Mouse (Mus musculus): ENCODE measurements around the gene Asprv1.

Asprv1 gene

GRCm38 (mm10) chr6:86624074-86625030, 3.6 kb upstream of the Asprv1 start:
- no peak for DNase-seq

DNA sequence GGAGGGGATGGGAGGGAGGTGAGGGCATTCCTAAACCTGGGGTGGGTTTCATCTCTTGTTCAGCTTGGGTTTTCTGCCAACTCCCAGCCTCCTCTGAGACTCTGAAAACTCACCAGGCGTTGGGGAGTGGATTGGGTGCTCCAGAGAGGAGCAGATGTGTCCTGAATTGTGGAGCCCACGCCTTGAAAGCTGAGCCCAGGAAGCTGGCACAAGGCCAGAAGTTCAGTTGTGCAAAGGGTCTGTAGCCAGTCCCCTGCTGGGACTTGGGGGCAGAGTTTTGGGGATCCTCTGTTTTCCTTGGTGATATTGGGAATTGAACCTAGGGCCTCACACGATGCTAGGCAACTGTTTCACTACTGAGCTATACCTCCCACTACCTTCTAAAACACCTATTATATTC, 2.2 kb downstream of the Asprv1 start:
- DNase-seq = no peak

GRCm38 (mm10) chr6:86636495-86636894, 8.5 kb downstream of the Asprv1 start:
- no peak for DNase-seq

- DNase-seq = no peak
Measured at GRCm38 (mm10) chr6:86637171-86637835, 9.3 kb downstream of the Asprv1 start.

DNA sequence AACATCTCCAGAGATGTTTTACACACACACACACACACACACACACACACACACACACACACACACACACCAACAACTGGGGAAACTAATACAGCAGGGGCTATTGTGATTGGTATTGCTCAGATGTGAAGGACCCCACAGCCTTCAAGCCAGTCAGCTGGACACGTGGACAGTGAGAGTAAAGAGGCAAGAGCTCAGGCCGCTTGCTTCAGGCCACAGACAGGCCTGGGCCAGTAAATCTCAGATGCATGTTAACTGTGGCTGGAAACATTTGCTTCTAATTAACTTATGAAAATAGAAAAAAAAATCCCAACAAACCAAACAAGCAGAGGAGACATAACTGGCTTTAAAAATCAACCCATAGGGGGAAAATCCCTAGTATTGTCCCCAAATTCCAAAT, 9.9 kb downstream of the Asprv1 start:
- DNase-seq = no peak

DNA sequence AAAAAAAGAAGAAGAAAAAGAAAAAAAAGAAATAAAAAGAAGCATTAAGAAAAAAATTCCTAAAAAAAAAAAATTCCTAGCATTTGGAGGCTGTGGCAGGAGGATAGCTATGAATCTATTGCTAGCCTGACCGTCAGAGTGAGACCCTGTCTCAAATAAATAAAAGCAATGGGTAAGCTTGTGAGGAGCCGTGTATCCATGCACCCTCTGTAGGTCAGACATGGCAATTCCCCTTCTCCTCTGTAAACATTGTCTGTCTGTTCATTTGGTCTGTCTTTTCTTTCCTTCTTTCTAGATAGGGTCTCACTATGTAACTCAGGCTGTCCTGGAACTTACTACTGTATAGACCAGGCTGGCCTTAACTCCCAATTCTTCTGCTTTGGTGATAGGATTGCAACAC, 10.5 kb downstream of the Asprv1 start:
- DNase-seq = no peak

DNA sequence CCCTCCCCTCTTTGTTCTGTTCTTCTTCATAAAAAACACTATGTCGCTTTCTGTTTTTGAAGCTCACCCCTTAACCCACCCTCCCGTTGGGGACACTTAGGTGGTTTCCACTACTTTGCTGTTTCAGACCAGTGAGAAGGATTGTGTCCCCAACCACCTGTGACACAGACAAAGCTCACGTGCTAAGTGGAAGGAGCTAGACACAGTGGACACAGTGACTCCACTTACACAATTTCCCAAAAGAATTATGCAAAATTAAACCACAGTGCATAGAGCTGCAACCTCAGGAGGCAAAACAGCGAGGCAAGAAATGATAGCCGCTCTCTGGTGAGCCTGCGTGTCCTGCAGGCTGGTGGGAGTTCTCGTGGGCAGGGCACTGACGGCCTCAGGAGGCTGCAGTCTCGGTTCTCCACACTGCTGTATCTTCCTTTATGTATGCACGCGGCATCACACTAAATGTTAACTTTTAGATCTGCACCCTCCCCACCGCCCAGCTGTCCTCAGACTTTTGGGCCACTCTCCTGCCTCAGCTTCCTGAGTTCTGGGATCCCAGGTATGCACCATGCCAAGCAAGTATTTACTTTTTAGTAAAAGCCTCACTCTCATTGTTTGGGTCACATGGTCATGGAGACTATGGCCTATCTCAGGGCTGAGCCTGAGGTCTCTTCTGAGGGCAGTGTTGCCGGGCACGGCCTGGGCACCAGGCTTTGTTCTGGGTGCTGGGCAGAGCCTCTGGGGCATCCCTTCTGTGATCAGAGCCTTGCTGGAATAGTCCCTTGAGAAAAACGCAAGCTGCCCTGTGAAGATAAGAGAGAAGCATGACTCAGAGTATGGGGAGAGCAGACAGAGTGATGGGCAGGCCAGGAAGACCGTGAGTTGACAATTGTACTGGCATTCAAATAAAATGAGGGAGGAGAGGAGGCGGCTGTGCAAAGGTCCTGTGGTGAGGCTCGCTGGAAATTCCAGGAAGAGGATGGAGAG, 11.5 kb downstream of the Asprv1 start:
- DNase-seq = no peak

DNA sequence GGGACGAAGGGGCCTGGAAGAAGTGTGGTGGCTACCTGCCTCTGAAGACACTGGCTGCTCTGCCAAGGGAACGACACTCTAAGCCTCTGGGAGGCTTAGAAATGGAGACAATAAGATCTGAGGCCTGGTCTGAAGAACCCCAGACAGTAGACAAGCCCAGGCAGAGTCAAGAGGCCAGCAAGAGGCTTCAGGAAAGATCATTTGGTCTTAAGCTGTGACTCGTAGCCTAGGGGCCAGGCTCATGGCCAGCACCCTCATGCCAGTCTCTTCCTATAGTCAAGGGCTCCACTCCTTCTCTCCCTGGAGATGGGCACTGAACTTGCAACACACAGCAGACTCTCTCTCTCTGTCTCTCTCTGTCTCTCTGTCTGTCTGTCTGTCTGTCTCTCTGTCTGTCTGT, 12.2 kb downstream of the Asprv1 start:
- DNase-seq = no peak

DNA sequence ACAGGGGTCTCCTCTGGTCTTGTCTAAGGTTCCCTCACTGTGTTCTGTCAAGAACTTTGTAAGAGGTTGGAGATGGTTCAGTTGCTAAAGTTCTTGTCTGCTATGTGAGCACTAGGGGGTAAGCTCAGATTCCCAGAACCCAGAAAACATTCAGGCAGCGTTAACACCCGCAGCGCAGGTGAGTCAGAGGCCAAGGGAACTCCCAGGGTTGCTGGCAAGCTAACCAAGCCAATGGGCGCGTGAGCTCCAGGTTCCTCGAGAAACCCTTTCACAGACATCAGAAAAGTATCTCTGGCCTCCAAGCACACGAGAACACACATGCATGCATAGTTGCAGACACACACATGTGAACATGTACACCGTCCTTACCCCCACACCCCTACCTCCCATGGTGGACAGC, 12.8 kb downstream of the Asprv1 start:
- no peak for DNase-seq

- DNase-seq = no peak
Measured at GRCm38 (mm10) chr6:86641716-86642115, 13.8 kb downstream of the Asprv1 start.

DNA sequence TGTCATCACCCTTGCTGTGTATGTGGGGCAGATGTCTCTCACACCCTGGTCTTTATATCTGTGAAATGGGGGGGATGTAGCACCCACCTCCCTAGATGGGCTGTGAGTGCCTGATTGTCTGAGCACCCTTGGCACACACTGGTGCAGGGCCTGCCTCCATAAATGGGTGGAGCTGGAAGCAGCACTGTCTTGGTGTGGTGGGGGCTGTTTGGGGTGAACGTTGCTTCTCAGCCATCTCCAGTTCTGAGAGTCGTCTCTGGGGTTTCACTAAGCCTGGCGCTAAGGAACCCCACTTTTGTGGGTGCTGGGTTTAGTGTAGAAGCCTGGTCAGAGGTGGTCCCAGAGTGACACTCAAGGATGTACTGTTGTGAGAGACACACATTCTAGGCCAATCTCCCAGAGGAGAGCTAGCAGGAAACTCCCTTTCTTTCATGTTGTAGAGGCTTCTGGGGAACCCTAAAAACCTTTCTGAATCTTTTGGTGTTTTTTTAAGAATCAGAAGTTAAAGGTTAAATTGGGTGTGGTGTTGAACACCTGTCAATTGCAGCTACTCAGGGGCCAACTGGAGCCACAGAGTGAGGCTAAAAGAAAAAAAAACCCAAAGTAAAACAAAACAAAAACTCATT, 16.9 kb downstream of the Asprv1 start:
- DNase-seq = no peak

DNA sequence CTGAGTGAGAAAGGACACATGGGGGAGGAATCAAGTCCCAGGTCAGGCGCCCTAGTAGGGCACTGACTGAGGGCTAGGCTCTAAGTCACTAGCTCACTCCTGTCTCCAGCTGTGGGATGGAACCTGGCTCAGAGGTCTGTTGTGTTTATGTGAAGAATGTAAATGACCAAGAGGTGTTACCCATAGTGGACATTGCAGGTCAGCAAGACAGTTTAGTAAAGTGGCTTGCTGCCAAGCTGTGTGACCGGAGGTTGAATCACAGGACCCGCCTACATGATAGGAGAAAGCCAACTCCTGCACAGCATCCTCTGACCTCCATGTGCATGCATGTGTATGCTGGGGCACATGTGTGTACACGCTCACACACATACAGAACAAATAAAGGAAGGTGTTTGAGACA, 17.6 kb downstream of the Asprv1 start:
- no peak for DNase-seq

DNA sequence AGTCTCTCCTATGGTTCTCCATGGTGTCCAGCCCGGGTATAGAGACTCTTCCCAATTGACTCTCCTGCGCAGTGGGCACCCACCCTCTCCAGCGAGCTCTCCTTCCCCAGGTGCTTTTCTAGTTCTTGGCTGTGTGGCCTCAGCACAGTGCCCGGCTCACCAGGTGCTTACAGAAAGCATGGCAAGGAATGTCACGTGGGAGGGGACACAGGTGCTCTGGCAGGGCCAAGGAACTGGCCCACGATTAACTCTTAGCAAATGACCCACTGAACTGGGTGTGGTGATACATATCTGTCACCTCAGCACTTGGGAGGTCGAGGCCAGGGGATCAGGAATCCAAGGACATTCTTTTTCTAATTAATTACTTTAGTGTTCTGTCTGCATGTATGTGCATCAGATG, 18.2 kb downstream of the Asprv1 start:
- DNase-seq = no peak

DNA sequence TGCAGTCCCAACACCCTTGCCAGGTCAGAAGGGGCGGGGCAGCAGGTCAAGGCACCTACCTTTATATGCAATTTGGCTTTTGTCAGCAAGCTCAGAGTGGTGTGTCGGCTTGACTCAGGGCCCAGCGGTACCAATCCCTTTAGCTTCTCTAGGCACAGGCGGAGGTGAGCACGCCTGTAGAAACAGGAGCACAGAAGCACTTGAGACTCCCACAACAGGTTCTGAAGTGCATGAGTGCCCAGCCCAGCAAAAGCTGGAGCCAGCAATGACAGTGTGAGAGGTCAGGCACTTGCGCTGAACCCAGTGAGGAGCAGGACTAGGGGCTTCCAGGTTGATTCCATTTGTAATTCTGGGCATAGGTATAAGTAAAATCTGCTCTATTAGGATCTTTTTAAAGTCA, 25.1 kb downstream of the Asprv1 start:
- DNase-seq = no peak

DNA sequence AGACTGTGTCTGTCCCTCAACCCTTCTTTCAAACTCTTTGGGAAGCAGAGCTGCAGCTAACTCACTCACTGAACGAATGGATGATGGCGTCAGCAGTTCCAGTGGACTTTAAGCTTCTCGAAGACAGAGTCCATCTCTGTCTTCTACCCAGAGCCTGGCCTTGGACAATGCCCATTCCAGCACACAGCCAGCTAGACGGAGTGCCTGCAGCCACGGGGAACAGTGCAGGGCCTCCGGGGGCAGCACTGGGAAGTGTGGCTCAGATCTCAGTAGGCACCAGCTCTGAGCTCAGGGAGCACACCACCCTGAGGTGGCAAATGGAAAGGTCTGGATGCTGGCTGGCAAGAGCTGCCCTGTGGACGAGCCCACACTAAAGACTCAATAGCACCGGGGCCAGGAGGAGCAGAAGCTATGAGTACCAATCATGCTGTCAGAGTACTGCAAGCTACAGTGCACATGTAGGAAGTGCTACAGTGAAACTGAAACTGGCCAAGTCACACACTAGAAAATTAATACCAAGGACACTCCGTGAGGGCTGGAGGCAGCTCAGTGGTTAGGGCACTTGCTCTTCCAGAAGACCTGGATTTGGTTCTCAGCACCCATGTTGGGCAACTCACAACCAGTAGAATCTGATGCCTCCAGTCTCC, 26.4 kb downstream of the Asprv1 start:
- DNase-seq = no peak

DNA sequence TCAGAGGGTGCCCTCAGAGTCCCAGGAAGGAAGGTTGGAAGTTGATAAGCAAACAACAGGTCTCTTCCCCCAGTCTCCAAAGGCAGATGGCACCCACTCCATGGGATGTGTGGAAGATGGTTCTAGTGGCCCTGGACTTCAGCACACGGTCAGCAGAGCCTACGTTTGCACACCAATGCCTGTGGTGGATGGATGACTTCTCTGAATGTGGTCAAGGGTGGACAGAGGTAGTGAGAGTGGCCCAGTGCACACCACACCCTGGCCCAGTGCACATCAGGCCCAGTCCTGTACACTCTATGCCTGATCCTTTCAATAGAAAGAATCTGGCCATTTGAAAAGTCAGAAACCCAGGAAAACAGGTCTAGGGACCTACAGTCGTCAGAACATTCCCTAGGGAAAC, 30.5 kb downstream of the Asprv1 start:
- no peak for DNase-seq

DNA sequence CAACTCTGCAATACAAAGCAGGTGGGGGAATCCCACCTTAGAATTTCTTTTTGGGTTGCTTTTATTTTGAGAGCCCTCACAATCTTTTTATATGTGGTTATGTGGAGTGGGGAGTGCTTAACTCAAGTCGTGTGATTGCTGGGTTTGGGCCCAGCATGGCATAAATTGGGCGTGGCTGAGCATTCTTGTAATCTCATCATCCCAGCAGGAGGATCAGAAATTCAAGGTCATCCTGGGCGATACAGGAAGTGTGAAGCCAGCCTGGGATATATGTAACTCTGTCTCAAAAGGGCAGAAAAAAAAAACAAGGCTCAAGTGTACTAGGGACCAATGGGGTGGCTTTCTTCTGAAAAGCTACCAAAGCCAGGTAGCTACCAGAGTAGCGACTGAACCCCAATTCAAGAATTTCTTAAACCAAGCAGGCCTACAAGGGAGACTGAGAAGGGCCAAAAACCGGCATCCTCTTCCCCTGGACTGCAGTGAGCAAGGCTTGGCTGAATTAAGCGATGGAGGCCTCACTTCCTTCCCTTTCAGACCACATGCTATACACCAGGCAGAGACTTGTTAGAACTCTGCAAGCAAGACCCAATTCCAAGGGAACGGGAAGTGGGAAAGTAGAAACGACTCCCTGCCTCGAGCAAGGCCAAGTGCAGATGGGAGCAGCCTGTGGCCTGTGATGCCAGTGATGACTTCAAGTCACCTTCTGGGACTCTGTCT, 32.4 kb downstream of the Asprv1 start:
- DNase-seq = no peak

GRCm38 (mm10) chr6:86665076-86665475, 37.1 kb downstream of the Asprv1 start:
- no peak for DNase-seq

DNA sequence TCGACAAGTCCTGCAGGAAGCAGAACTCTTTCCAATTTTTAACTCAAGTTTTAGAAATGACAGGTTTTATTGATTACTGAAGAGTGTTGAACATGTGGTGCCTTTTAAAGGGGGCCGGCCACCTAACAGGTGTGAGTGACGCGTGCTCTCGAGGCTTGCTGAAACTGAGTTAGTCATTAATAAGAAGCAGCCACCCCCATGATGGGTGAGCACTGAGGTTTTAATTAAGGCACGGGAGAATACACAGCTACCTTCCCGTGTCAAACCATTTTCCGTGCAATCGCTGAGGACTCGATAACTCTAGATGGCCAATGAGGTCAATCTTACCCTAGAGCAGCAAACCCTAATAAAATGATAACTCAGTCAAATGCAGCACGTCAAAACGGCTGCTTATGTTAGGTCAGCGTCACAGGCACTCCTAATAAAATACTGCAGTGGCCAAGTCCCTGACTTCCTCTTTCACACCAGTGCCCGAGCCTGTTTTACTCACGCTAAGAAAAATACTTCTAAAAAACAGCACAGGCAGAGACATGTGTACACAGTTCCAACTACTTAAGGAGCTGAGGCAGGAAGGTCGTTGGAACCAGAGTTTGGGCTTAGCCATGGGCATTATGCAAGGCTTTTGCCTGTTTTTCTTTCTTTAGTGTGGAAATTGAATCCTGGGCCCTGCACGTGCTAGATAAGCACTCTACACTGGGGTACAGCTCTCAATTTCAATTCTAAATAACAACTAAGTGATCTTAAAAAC, 37.8 kb downstream of the Asprv1 start:
- DNase-seq = no peak

- DNase-seq = no peak
Measured at GRCm38 (mm10) chr6:86667061-86667460, 39.1 kb downstream of the Asprv1 start.

All from right cerebral cortex, postnatal 4 days (tissue).